Mouse (Mus musculus): Measurements from ENCODE around the gene Kcnk13. TPM values are rescaled to one million over a fixed set of nuclear protein-coding genes. Genes with fewer than 3 reads are reported as not detected.
A peak's percentile ranks its signal among the peaks of the same experiment; 100 is the strongest.

Gene Kcnk13
- 0.83 and 1.1 TPM in 2 replicates for polyA plus RNA-seq (2015; fragmentation: Nextera tagmentation; extraction: Ambion mirVana)

GRCm38 (mm10) chr12:99964301-99965202, at the start of gene Kcnk13:
Gene Kcnk13, plus strand, starts transcription at chr12:99964499.
- H3K9ac ChIP-seq (replicated peaks), result peak within 1 kb of the TSS; percentile 53
- no peaks in the 10 kb centered on the region for H3K36me3 ChIP-seq
- H3K9me3 ChIP-seq (replicated peaks), result no peaks in the 10 kb centered on the region
- H3K4me1 ChIP-seq, result peaks cover 28% of the 10 kb centered on the region
- H3K4me3 ChIP-seq (replicated peaks), result peak within 1 kb of the TSS; percentile 56
- peak; percentile 59; the same call in 1 of the 2 replicates for ATAC-seq (ENCODE audit: low FRiP score)
- peaks cover 72% of the 10 kb centered on the region for H3K27me3 ChIP-seq (replicated peaks)
- 1% methylated on average over 39 of the region's 39 CpGs for whole genome bisulfite sequencing
- no peak within 1 kb of the TSS for H3K27ac ChIP-seq (replicated peaks)
- H3K4me2 ChIP-seq, result peak within 1 kb of the TSS; percentile 98

GRCm38 (mm10) chr12:99917800-99918427, 46.4 kb upstream of the Kcnk13 start:
- Histone ChIP-seq H3K9ac (replicated peaks) (no peak overlapping the region), H3K27me3 (replicated peaks) (no peaks in the 10 kb centered on the region), H3K9me3 (replicated peaks) (no peaks in the 10 kb centered on the region), H3K4me3 (replicated peaks) (no peak overlapping the region), H3K36me3 (peaks cover 38% of the 10 kb centered on the region), H3K4me2 (no peak overlapping the region), H3K4me1 (peaks cover 3% of the 10 kb centered on the region), H3K27ac (replicated peaks) (no peak overlapping the region)
- ATAC-seq (ENCODE audit: low FRiP score), result no peak
- WGBS, result 74% methylated on average over 15 of the region's 15 CpGs

- Histone ChIP-seq H3K27me3 (replicated peaks) (no peaks in the 10 kb centered on the region), H3K9ac (replicated peaks) (no peak overlapping the region), H3K4me2 (no peak overlapping the region), H3K4me3 (replicated peaks) (no peak overlapping the region), H3K27ac (replicated peaks) (no peak overlapping the region), H3K36me3 (peaks cover 24% of the 10 kb centered on the region), H3K9me3 (replicated peaks) (no peaks in the 10 kb centered on the region), H3K4me1 (peaks cover 11% of the 10 kb centered on the region)
- WGBS, result 90% methylated on average over 3 of the region's 3 CpGs
- no peak for ATAC-seq (ENCODE audit: low FRiP score)
These were observed 44.7 kb upstream of the Kcnk13 start for GRCm38 (mm10) chr12:99919636-99920035.

- Histone ChIP-seq H3K4me2 (no peak overlapping the region), H3K9me3 (replicated peaks) (no peaks in the 10 kb centered on the region), H3K4me1 (peaks cover 11% of the 10 kb centered on the region), H3K4me3 (replicated peaks) (no peak overlapping the region), H3K27me3 (replicated peaks) (no peaks in the 10 kb centered on the region), H3K36me3 (peaks cover 22% of the 10 kb centered on the region), H3K9ac (replicated peaks) (no peak overlapping the region), H3K27ac (replicated peaks) (no peak overlapping the region)
- WGBS, result 78% methylated on average over 3 of the region's 3 CpGs
- no peak for ATAC-seq (ENCODE audit: low FRiP score)
These were observed 43.3 kb upstream of the Kcnk13 start for GRCm38 (mm10) chr12:99921045-99921444.

GRCm38 (mm10) chr12:99923131-99923606, 41.1 kb upstream of the Kcnk13 start:
- H3K4me2 ChIP-seq, result no peak overlapping the region
- no peak overlapping the region for H3K4me3 ChIP-seq (replicated peaks)
- H3K9me3 ChIP-seq (replicated peaks), result no peaks in the 10 kb centered on the region
- no peaks in the 10 kb centered on the region for H3K27me3 ChIP-seq (replicated peaks)
- H3K4me1 ChIP-seq, result peaks cover 11% of the 10 kb centered on the region
- no peak overlapping the region for H3K9ac ChIP-seq (replicated peaks)
- ATAC-seq (ENCODE audit: low FRiP score), result peak; percentile 91
- peaks cover 23% of the 10 kb centered on the region; the same call in 1 of the 2 replicates for H3K36me3 ChIP-seq
- 20% methylated on average over 5 of the region's 5 CpGs for WGBS
- H3K27ac ChIP-seq (replicated peaks), result peak overlapping the region; percentile 68

GRCm38 (mm10) chr12:99923703-99924102, 40.6 kb upstream of the Kcnk13 start:
- H3K36me3 ChIP-seq, result peaks cover 22% of the 10 kb centered on the region; the same call in 1 of the 2 replicates

DNA sequence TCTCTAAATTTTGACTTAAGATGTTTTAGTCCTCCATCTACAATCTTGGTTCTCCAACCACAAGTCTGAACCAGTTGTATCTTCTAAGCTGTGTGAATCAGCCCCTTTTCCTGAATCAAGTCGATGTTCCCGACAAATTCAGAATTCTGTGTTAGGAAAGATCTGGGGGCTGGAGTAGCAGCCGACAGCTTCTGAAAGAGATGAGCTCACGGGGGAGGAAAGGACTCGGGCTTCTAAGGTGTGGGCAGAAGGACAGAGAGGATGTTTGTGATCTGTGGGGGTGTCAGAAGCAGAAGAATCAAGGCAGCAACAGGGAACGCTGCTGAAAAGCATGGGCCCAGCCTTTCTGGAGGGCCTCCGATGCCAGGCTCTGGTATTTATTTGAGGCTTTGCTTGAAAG, 36.0 kb upstream of the Kcnk13 start:
- H3K27me3 ChIP-seq (replicated peaks), result no peaks in the 10 kb centered on the region
- 95% methylated on average over 7 of the region's 7 CpGs for whole genome bisulfite sequencing

More at GRCm38 (mm10) chr12:99923703-99924102, 40.6 kb upstream of the Kcnk13 start:
- Histone ChIP-seq H3K9ac (replicated peaks) (no peak overlapping the region), H3K9me3 (replicated peaks) (no peaks in the 10 kb centered on the region), H3K4me3 (replicated peaks) (no peak overlapping the region), H3K4me1 (peaks cover 11% of the 10 kb centered on the region), H3K4me2 (no peak overlapping the region), H3K27me3 (replicated peaks) (no peaks in the 10 kb centered on the region), H3K27ac (replicated peaks) (peak overlapping the region; percentile 68)
- ATAC-seq (ENCODE audit: low FRiP score), result peak; percentile 61; the same call in 1 of the 2 replicates
- WGBS, result 51% methylated on average over 5 of the region's 5 CpGs

DNA sequence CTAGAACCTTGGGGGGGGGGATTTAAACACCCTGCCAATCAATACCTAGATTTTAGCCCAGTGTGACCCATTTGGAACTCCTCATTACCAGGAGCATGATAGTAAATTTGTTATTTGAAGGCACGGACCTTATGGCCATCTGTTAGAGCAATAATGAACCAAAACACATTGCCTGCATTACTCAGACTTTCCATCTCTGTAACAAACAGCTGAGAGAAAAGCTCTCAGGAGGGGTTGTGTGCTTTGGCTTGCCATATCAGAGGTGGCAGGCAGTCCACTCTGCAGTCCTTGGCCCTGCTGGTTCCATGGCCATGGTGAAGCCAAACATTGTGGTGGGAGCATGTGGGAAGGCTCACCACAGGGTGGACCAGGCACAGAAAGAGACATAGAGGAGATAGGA, 35.1 kb upstream of the Kcnk13 start:
- H3K36me3 ChIP-seq, result peaks cover 26% of the 10 kb centered on the region
- no peak overlapping the region for H3K27ac ChIP-seq (replicated peaks)
- H3K27me3 ChIP-seq (replicated peaks), result no peaks in the 10 kb centered on the region
- no peak overlapping the region for H3K9ac ChIP-seq (replicated peaks)
- H3K9me3 ChIP-seq (replicated peaks), result no peaks in the 10 kb centered on the region
- no peak overlapping the region for H3K4me3 ChIP-seq (replicated peaks)
- no peaks in the 10 kb centered on the region for H3K4me1 ChIP-seq
- ATAC-seq (ENCODE audit: low FRiP score), result no peak
- 84% methylated on average over 1 of the region's 1 CpGs for WGBS
- no peak overlapping the region for H3K4me2 ChIP-seq

More for the DNA sequence above, 36.0 kb upstream of the Kcnk13 start:
- Histone ChIP-seq H3K27ac (replicated peaks) (no peak overlapping the region), H3K9me3 (replicated peaks) (no peaks in the 10 kb centered on the region), H3K9ac (replicated peaks) (no peak overlapping the region), H3K4me3 (replicated peaks) (no peak overlapping the region), H3K36me3 (peaks cover 21% of the 10 kb centered on the region), H3K4me1 (peaks cover 4% of the 10 kb centered on the region; the same call in 1 of the 2 replicates), H3K4me2 (no peak overlapping the region)
- no peak for ATAC-seq (ENCODE audit: low FRiP score)

DNA sequence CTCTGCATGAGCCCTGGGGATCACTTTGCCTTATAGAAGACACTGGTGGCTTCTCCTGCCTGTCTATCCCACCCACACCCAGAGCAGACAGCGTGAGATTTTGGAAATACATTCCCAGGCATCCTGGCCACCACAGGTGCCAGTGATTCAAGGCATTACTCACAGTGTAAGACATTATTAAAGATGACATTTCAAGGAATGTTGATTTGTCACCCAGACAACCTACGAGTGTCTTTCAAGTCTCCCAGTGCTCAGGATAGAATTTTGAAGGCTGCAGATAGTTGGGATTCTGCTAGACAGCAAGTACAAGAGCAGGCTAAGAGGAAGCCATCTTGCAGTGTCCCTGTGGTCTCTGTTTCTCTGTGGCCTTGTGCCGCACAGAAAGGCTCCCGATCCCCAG, 32.1 kb upstream of the Kcnk13 start:
- 96% methylated on average over 4 of the region's 4 CpGs for WGBS
- Histone ChIP-seq H3K4me1 (no peaks in the 10 kb centered on the region), H3K9ac (replicated peaks) (no peak overlapping the region), H3K9me3 (replicated peaks) (no peaks in the 10 kb centered on the region), H3K4me2 (no peak overlapping the region), H3K36me3 (peaks cover 23% of the 10 kb centered on the region), H3K4me3 (replicated peaks) (no peak overlapping the region), H3K27ac (replicated peaks) (no peak overlapping the region), H3K27me3 (replicated peaks) (no peaks in the 10 kb centered on the region)
- ATAC-seq (ENCODE audit: low FRiP score), result no peak

GRCm38 (mm10) chr12:99933630-99934029, 30.7 kb upstream of the Kcnk13 start:
- Histone ChIP-seq H3K9ac (replicated peaks) (no peak overlapping the region), H3K4me2 (no peak overlapping the region), H3K4me3 (replicated peaks) (no peak overlapping the region), H3K27me3 (replicated peaks) (no peaks in the 10 kb centered on the region), H3K36me3 (peaks cover 31% of the 10 kb centered on the region), H3K4me1 (no peaks in the 10 kb centered on the region), H3K27ac (replicated peaks) (no peak overlapping the region), H3K9me3 (replicated peaks) (no peaks in the 10 kb centered on the region)
- WGBS, result 89% methylated on average over 3 of the region's 3 CpGs
- no peak for ATAC-seq (ENCODE audit: low FRiP score)

DNA sequence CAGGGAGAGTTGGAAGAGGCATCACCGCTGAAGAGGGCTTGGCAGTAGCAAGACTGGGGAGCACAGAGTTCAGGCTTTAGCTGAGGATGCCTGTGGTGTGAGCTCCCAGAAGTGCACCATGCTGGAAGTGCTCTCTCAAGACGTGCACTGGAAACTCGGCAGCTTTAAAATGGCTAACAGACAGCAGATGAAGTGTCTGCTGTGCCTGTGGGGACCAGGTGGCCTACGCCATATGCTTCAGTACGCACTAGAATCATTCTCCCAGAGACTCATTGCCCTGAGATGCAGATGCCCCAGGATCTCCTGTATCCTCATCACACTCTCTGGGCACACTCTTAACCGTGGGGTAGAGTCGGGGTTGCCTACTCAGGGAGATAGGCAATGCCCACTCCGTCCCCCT, 28.9 kb upstream of the Kcnk13 start:
- Histone ChIP-seq H3K27ac (replicated peaks) (no peak overlapping the region), H3K36me3 (peaks cover 35% of the 10 kb centered on the region), H3K4me1 (no peaks in the 10 kb centered on the region), H3K27me3 (replicated peaks) (no peaks in the 10 kb centered on the region), H3K4me3 (replicated peaks) (no peak overlapping the region), H3K4me2 (no peak overlapping the region), H3K9me3 (replicated peaks) (no peaks in the 10 kb centered on the region), H3K9ac (replicated peaks) (no peak overlapping the region)
- ATAC-seq (ENCODE audit: low FRiP score), result no peak
- WGBS, result 92% methylated on average over 8 of the region's 8 CpGs
